Mouse (Mus musculus): Measurements from ENCODE around the gene Cers5. TPM values are rescaled to one million over a fixed set of nuclear protein-coding genes. Genes with fewer than 3 reads are reported as not detected.
"Not testable (repeated sequence)": the region's sequence is repeated elsewhere in the genome, so short reads cannot be mapped to it uniquely, and the experiment has no call there.

The Cers5 gene
- polyA plus RNA-seq, 1 experiment, result 53.4 TPM

DNA sequence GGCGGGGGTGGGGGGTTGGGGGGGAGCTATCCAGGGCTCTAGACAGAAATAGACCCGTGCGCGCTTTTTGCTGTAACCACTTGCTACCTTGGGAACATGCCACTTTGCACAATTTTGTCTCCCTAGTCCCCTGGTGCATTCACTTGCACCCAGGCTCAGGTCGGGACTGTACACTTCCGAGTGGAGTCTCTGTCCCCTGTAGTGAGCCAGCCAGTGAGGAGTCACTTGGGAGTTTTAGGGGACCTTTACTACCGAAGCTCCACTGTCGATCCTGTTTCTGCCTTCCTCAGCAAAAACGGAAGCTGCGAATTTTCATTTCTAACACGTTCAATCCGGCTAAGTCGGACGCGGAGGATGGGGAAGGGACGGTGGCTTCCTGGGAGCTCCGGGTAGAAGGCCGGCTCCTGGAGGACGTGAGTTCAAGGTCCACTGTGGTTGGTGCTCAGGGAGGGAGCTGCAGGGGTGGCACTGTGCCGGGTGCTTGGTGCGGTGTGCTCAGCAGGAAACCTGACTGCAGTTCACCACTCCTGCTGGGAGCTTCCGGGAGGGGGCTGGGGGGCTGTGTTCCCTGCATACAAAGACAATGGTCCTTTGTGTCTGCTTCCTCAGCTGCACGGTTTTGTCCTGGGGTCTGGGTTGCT is 68.5 kb downstream of the Cers5 start:
- Histone ChIP-seq H3K4me1 (ENCODE audit: control insufficient read depth, insufficient read depth, low read length) (peaks cover 4% of the 10 kb centered on the region; the same call in 1 of the 2 replicates), H3K4me3 (replicated peaks; ENCODE audit: extremely low read depth, low read depth, low read length) (no peak overlapping the region)
- WGBS, result 46% methylated on average over 23 of the region's 23 CpGs
- TF ChIP-seq POLR2A (IDR thresholded peaks at IDR 0.05; ENCODE audit: borderline replicate concordance, extremely low read depth, low read depth, low read length), result no peak
- DNase-seq, result no peak

DNA sequence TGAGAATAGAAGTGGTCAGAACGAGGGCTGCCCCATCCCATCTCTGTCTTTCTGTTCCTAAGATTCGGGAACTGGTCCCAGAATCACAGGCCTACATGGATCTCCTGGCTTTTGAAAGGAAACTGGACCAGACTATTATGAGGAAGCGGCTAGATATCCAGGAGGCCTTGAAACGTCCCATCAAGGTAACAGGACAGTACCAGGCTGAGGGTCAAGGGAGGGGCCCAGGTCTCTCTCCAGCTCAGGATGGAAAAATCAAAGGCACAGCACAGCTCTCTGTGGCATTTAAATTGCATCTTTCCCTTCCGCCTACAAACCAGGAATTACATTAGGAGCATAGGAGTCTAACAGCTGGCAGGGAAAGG is 69.0 kb downstream of the Cers5 start:
- peaks cover 4% of the 10 kb centered on the region; the same call in 1 of the 2 replicates for H3K4me1 ChIP-seq (ENCODE audit: control insufficient read depth, insufficient read depth, low read length)
- TF ChIP-seq POLR2A (IDR thresholded peaks at IDR 0.05; ENCODE audit: borderline replicate concordance, extremely low read depth, low read depth, low read length) (no peak), CTCF (IDR thresholded peaks at IDR 0.05; ENCODE audit: insufficient read depth, low read length) (no peak)
- no peak overlapping the region for H3K4me3 ChIP-seq (replicated peaks; ENCODE audit: extremely low read depth, low read depth, low read length)
- DNase-seq, result no peak
- whole genome bisulfite sequencing, result 73% methylated on average over 5 of the region's 5 CpGs

DNA sequence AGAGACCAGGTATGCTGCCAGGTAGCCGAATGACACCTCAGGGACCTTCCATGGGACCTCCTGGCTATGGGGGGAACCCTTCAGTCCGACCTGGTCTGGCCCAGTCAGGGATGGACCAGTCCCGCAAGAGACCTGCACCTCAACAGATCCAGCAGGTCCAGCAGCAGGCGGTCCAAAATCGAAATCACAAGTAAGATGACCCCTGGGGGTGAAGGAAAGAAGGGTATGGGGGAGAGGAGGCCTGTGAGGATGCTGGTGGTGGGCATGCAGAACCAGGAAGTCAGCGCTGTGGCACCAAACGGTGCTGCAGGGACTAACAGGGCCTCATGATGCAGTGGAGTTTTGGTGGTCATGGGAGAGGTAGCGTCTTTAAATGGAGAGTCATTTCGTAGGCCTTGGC is 69.6 kb downstream of the Cers5 start:
- DNase-seq, result no peak
- no peak for TF ChIP-seq POLR2A (IDR thresholded peaks at IDR 0.05; ENCODE audit: borderline replicate concordance, extremely low read depth, low read depth, low read length)
- TF ChIP-seq CTCF (IDR thresholded peaks at IDR 0.05; ENCODE audit: insufficient read depth, low read length), result no peak
- H3K4me1 ChIP-seq (ENCODE audit: control insufficient read depth, insufficient read depth, low read length), result peaks cover 4% of the 10 kb centered on the region; the same call in 1 of the 2 replicates
- no peak overlapping the region for H3K4me3 ChIP-seq (replicated peaks; ENCODE audit: extremely low read depth, low read depth, low read length)
- WGBS, result 68% methylated on average over 9 of the region's 9 CpGs

DNA sequence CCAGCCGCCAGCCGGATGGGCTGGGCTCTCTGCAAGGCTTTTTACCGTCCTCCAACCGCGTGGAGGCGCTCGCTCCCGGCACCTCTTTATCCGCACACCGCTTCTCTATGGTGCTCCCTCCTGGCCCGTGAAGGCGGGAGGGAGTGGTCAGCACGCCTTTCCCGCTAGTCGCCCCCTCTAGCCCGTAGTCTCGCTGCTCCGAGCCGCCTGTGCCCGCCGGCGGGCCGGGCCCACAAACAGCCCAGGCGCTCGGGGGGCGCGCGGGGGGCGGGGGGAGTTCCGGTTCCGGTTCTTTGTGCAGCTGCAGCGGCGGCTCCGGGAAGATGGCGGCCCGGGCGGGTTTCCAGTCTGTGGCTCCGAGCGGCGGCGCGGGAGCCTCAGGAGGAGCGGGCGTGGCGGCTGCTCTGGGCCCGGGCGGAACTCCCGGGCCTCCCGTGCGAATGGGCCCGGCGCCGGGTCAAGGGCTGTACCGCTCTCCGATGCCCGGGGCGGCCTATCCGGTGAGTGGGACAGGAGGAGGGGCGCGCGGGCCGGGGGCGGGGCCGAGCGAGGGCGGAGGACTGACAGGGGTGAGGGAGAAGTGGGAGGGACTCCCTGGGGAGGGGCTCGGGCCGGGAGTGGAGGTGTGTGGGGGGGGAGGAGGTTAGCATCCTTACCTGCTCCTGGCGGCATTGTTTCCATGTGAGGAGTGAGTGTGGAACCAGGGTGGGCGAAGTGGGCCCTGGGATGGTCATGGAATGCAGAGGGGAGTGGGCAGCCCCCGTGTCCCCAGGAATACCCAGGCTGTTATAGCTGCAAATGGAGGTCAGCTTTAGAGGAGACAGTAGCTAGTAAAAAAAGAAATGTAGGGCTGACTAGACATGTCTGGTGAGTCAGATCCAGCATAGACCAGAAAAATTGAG is 70.4 kb downstream of the Cers5 start, which contains the start of gene Smarcd1:
Smarcd1 (plus strand) TSS at position 131 of the 902 bp plus-strand sequence.
- WGBS, result 2% methylated on average over 70 of the region's 71 CpGs
- TF ChIP-seq CTCF (IDR thresholded peaks at IDR 0.05; ENCODE audit: insufficient read depth, low read length) (peak; percentile 77), POLR2A (IDR thresholded peaks at IDR 0.05; ENCODE audit: borderline replicate concordance, extremely low read depth, low read depth, low read length) (0 out of 2 replicates have a peak, but pooled peaks have one; percentile 20)
- peak within 1 kb of the TSS; percentile 56 for H3K4me3 ChIP-seq (replicated peaks; ENCODE audit: extremely low read depth, low read depth, low read length)
- peaks cover 4% of the 10 kb centered on the region; the same call in 1 of the 2 replicates for H3K4me1 ChIP-seq (ENCODE audit: control insufficient read depth, insufficient read depth, low read length)
- DNase-seq, result peak; percentile 93

DNA sequence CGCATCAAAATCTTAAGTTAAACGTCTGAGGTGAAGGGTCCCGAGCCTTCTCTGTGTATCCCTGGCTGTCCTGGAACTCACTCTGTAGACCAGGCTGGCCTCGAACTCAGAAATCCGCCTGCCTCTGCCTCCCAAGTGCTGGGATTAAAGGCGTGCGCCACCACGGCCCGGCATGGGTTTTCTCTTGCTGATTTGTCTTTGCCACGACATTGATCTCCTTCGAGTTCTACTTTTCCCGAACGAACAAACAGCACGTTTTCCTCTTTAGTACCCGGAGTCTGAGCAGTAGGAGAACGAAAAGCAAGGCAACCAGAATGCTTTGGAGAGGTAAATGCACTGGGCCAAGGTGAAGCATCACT is 71.1 kb downstream of the Cers5 start:
- WGBS, result 31% methylated on average over 16 of the region's 16 CpGs
- peak overlapping the region; percentile 56 for H3K4me3 ChIP-seq (replicated peaks; ENCODE audit: extremely low read depth, low read depth, low read length)
- H3K4me1 ChIP-seq (ENCODE audit: control insufficient read depth, insufficient read depth, low read length); DNase-seq: not testable (repeated sequence)

DNA sequence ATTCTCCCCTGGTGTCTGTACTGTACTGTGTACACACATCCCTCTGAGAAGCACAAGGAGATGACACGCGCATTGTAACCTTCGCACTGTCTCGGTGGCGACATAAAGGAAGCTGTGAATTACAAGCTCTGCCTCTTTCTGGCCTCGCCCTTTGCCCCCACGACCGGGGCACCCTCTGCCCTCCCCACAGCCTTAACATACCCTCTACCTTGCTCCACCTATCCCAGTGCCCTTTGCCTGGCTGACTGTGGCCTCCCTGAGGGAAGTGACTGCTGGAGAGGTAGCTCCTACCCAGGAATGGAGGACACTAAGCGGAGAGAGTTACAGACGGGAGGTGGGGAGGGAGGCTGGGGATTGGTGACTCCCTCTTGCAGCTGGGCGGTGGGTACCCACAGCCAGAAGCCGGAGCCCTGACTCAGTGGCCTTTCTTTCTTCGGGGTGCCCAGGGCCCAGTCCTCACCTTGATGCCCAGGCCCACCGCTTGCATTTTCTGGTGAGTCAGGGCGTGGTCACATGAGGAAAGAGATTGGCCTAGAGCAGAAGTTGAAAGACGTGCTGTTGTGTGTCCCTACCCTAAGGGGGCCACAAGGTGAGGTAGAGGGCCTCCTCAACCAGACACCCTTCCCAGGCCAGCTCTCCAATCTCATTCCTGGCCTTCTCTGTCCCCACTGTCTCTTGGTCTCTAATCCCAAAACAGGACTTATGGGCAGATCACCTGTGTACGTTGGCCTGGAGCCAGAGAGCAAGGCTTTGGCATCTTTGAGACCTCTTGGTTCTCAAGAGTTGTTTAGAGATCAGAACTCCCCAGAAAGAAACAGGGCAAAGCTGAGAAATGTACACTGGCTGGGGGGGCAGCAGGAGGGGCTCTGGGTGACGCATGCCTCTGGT is 72.2 kb downstream of the Cers5 start:
- TF ChIP-seq POLR2A (IDR thresholded peaks at IDR 0.05; ENCODE audit: borderline replicate concordance, extremely low read depth, low read depth, low read length) (no peak), CTCF (IDR thresholded peaks at IDR 0.05; ENCODE audit: insufficient read depth, low read length) (no peak)
- H3K4me3 ChIP-seq (replicated peaks; ENCODE audit: extremely low read depth, low read depth, low read length), result no peak overlapping the region
- no peak for DNase-seq
- peaks cover 4% of the 10 kb centered on the region; the same call in 1 of the 2 replicates for H3K4me1 ChIP-seq (ENCODE audit: control insufficient read depth, insufficient read depth, low read length)
- 87% methylated on average over 18 of the region's 18 CpGs for WGBS

DNA sequence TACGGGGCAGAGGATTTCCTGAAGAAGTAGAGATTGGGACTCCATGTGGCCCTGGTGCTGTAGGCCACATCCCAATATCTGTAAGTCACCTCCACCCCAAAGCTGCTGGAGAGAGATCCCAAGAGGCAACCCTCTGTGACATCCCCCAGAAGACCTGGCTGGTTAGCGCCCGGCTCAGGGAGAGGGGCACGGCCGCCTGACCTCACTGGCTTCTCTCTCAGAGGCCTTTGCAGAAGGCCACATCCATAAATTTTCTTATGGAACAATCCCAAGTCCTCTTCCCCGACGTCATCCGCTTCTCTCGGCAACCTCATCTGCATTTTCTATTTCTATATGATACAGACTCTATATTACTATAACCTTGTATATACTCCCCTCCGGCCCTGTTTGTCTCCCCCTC is 73.0 kb downstream of the Cers5 start:
- TF ChIP-seq CTCF (IDR thresholded peaks at IDR 0.05; ENCODE audit: insufficient read depth, low read length), result no peak
- no peak for TF ChIP-seq POLR2A (IDR thresholded peaks at IDR 0.05; ENCODE audit: borderline replicate concordance, extremely low read depth, low read depth, low read length)
- DNase-seq, result no peak
- 86% methylated on average over 10 of the region's 10 CpGs for WGBS

DNA sequence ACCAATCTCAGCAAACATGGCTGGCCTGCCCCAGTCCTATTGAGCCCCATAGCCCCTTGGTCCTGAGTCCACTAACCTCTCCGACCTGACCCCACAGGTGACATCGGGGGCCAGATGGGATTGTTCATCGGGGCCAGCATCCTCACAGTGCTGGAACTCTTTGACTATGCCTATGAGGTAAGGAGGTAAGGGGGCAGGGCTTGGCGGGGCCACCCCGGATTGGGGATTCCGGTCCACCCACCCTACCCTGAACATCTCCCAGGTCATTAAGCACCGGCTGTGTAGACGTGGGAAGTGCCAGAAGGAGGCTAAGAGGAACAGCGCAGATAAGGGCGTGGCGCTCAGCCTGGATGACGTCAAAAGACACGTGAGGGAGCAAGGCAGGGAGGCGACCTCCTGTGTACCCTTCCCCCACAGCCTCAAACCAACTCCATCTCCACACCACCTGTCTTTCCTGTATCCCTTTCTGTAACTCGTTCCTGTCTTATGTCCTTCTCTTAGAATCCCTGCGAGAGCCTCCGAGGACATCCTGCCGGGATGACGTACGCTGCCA is 74.1 kb downstream of the Cers5 start:
- no peak for TF ChIP-seq CTCF (IDR thresholded peaks at IDR 0.05; ENCODE audit: insufficient read depth, low read length)
- TF ChIP-seq POLR2A (IDR thresholded peaks at IDR 0.05; ENCODE audit: borderline replicate concordance, extremely low read depth, low read depth, low read length), result no peak
- H3K4me3 ChIP-seq (replicated peaks; ENCODE audit: extremely low read depth, low read depth, low read length), result no peak overlapping the region
- no peak for DNase-seq
- peaks cover 4% of the 10 kb centered on the region; the same call in 1 of the 2 replicates for H3K4me1 ChIP-seq (ENCODE audit: control insufficient read depth, insufficient read depth, low read length)
- WGBS, result 29% methylated on average over 20 of the region's 20 CpGs

More for the DNA sequence above, 73.0 kb downstream of the Cers5 start:
- no peak overlapping the region for H3K4me3 ChIP-seq (replicated peaks; ENCODE audit: extremely low read depth, low read depth, low read length)
- peaks cover 4% of the 10 kb centered on the region; the same call in 1 of the 2 replicates for H3K4me1 ChIP-seq (ENCODE audit: control insufficient read depth, insufficient read depth, low read length)

DNA sequence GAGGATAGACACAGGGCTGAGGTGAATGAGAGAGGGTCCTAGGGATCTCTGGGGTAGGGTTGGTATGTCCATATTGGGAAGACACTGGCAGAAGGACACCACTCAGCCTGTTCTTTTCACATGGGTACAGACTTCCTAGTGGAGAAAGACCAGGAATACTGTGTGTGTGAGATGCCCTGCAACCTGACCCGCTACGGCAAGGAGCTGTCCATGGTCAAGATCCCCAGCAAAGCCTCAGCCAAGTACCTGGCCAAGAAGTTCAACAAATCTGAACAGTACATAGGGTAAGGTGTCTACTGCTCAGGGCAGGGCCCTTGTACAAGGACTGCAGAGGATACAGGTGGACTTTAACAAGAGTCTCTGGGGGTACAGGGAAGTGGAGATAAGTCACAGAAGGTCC is 75.4 kb downstream of the Cers5 start:
- no peak for DNase-seq
- TF ChIP-seq POLR2A (IDR thresholded peaks at IDR 0.05; ENCODE audit: borderline replicate concordance, extremely low read depth, low read depth, low read length) (no peak), CTCF (IDR thresholded peaks at IDR 0.05; ENCODE audit: insufficient read depth, low read length) (no peak)
- peaks cover 4% of the 10 kb centered on the region; the same call in 1 of the 2 replicates for H3K4me1 ChIP-seq (ENCODE audit: control insufficient read depth, insufficient read depth, low read length)
- 33% methylated on average over 2 of the region's 2 CpGs for WGBS
- H3K4me3 ChIP-seq (replicated peaks; ENCODE audit: extremely low read depth, low read depth, low read length), result no peak overlapping the region
